Mouse (Mus musculus): ENCODE results near the gene Ehbp1l1. TPM values are rescaled to one million over a fixed set of nuclear protein-coding genes. Genes with fewer than 3 reads are reported as not detected.
A peak's percentile ranks its signal among the peaks of the same experiment; 100 is the strongest.

Ehbp1l1 gene
- total and polyA plus RNA-seq, 3 experiments: 30.4 to 62.6 (median 57.0) TPM

GRCm38 (mm10) chr19:5731264-5731978 lies 5.3 kb upstream of the Ehbp1l1 start:
- peak overlapping the region; percentile 57 for H3K4me2 ChIP-seq (ENCODE audit: insufficient read depth, low read depth, poor library complexity, severe bottlenecking)
- H3K4me3 ChIP-seq (replicated peaks in 1 of 3; ENCODE audit: low read depth in 2 of 3, low read length in 2 of 3, poor library complexity in 1 of 3): peak overlapping the region; percentile 85 to 97 (median 94)
- peak; percentile 98 for DNase-seq (ENCODE audit: extremely low read depth)
- peaks cover 0 to 16% of the 10 kb centered on the region in 2 experiments for H3K36me3 ChIP-seq (replicated peaks in 1 of 2; ENCODE audit: control insufficient read depth in 1 of 2, insufficient read depth in 1 of 2, low read length in 1 of 2)
- 0 out of 2 replicates have a peak overlapping the region, but pooled peaks have one; percentile 5 for H3K27ac ChIP-seq (ENCODE audit: insufficient read depth, low read depth)
- peak overlapping the region; percentile 68 for H3K9ac ChIP-seq (ENCODE audit: insufficient read depth, low read depth)
- peak; percentile 75 for TF ChIP-seq USF1 (IDR thresholded peaks at IDR 0.05; ENCODE audit: low read depth, low read length)
- peak; percentile 39 for TF ChIP-seq ETS1 (conservative IDR thresholded peaks at IDR 0.05; ENCODE audit: low read depth, low read length)
- TF ChIP-seq JUN (IDR thresholded peaks at IDR 0.05; ENCODE audit: insufficient read depth, low read depth, low read length): no peak
- TF ChIP-seq MXI1 (IDR thresholded peaks at IDR 0.05; ENCODE audit: low read depth, low read length): peak; percentile 98
- TF ChIP-seq POLR2A (IDR thresholded peaks at IDR 0.05; ENCODE audit: low read depth, low read length): peak; percentile 92
- no peak for TF ChIP-seq ZC3H11A (IDR thresholded peaks at IDR 0.05; ENCODE audit: low read depth, low read length)
- peak; percentile 68; the same call in 1 of the 2 replicates for TF ChIP-seq E2F4 (IDR thresholded peaks at IDR 0.05; ENCODE audit: insufficient replicate concordance, low read depth, low read length)
- TF ChIP-seq SMC3 (IDR thresholded peaks at IDR 0.05; ENCODE audit: low read depth, low read length): no peak
- peak; percentile 99 for TF ChIP-seq SIN3A (IDR thresholded peaks at IDR 0.05; ENCODE audit: low read length)
- peak; percentile 88 for TF ChIP-seq NELFE (IDR thresholded peaks at IDR 0.05; ENCODE audit: low read depth, low read length)
- no peak for TF ChIP-seq CTCF (conservative IDR thresholded peaks at IDR 0.05 in 1 of 2, IDR thresholded peaks at IDR 0.05 in 1 of 2; ENCODE audit: low read depth in 2 of 2, low read length in 2 of 2)
- TF ChIP-seq KAT2A (IDR thresholded peaks at IDR 0.05; ENCODE audit: insufficient replicate concordance, low read length): peak; percentile 89; the same call in 1 of the 2 replicates
- no peak for TF ChIP-seq RCOR1 (conservative IDR thresholded peaks at IDR 0.05; ENCODE audit: low read depth, low read length)
- peak; percentile 90 for TF ChIP-seq TCF12 (IDR thresholded peaks at IDR 0.05; ENCODE audit: low read depth, low read length)
- no peak for TF ChIP-seq CHD1 (IDR thresholded peaks at IDR 0.05; ENCODE audit: low read depth, low read length)
- 0 out of 2 replicates have a peak, but pooled peaks have one; percentile 15 for TF ChIP-seq BHLHE40 (IDR thresholded peaks at IDR 0.05; ENCODE audit: low read depth, low read length)
- TF ChIP-seq IRF4 (IDR thresholded peaks at IDR 0.05; ENCODE audit: low read depth, low read length): peak; percentile 64; the same call in 1 of the 2 replicates
- TF ChIP-seq UBTF (IDR thresholded peaks at IDR 0.05; ENCODE audit: low read depth, low read length): no peak
- TF ChIP-seq MAZ (IDR thresholded peaks at IDR 0.05; ENCODE audit: low read depth, low read length): 0 out of 2 replicates have a peak, but pooled peaks have one; percentile 43
- TF ChIP-seq ZNF384 (IDR thresholded peaks at IDR 0.05; ENCODE audit: low read depth, low read length): no peak
- TF ChIP-seq ZMIZ1 (IDR thresholded peaks at IDR 0.05; ENCODE audit: low read depth, low read length): peak; percentile 81; the same call in 1 of the 2 replicates
- no peak for TF ChIP-seq RAD21 (IDR thresholded peaks at IDR 0.05; ENCODE audit: low read depth, low read length)
- no peak for TF ChIP-seq MAFK (IDR thresholded peaks at IDR 0.05; ENCODE audit: insufficient replicate concordance, low read length)
- peak; percentile 43 for TF ChIP-seq NRF1 (IDR thresholded peaks at IDR 0.05; ENCODE audit: low read depth, low read length)
- peak; percentile 73 for TF ChIP-seq TBP (conservative IDR thresholded peaks at IDR 0.05; ENCODE audit: low read depth, low read length)
- no peak; the same call in 1 of the 2 replicates for TF ChIP-seq GABPA (IDR thresholded peaks at IDR 0.05; ENCODE audit: insufficient replicate concordance, low read depth, low read length)
- TF ChIP-seq POLR2AphosphoS2 (IDR thresholded peaks at IDR 0.05; ENCODE audit: low read depth, low read length): peak; percentile 79; the same call in 1 of the 2 replicates
- peak; percentile 73 for TF ChIP-seq MEF2A (IDR thresholded peaks at IDR 0.05; ENCODE audit: borderline replicate concordance, low read depth, low read length)
- 0 out of 2 replicates have a peak, but pooled peaks have one; percentile 17 for TF ChIP-seq CHD2 (IDR thresholded peaks at IDR 0.05; ENCODE audit: low read length)
- TF ChIP-seq MYC (IDR thresholded peaks at IDR 0.05; ENCODE audit: low read depth, low read length): peak; percentile 82; the same call in 1 of the 2 replicates
- peak; percentile 96 for TF ChIP-seq HCFC1 (IDR thresholded peaks at IDR 0.05; ENCODE audit: low read depth, low read length)
- TF ChIP-seq PAX5 (IDR thresholded peaks at IDR 0.05; ENCODE audit: low read length): no peak
- TF ChIP-seq EP300 (IDR thresholded peaks at IDR 0.05; ENCODE audit: low read length): no peak
- TF ChIP-seq USF2 (conservative IDR thresholded peaks at IDR 0.05; ENCODE audit: low read depth, low read length): 0 out of 2 replicates have a peak, but pooled peaks have one; percentile 20
- peak; percentile 89 for TF ChIP-seq ELF1 (IDR thresholded peaks at IDR 0.05; ENCODE audit: low read depth, low read length)
- TF ChIP-seq MAX (IDR thresholded peaks at IDR 0.05; ENCODE audit: low read length): peak; percentile 94
- no peak for TF ChIP-seq ZKSCAN1 (IDR thresholded peaks at IDR 0.05; ENCODE audit: borderline replicate concordance, low read depth, low read length)
- no peak for TF ChIP-seq JUND (conservative IDR thresholded peaks at IDR 0.05; ENCODE audit: low read depth, low read length)
- no peaks in the 10 kb centered on the region for H3K9me3 ChIP-seq (replicated peaks; ENCODE audit: low read length)
- in situ Hi-C loops (cut with MboI; ENCODE audit: low pct_ligation_motif_present, low pct_unique_long_range_greater_than_20kb, low sequenced_read_pairs) (loop anchor here (5.0 kb wide), 1 partner anchor 36 kb away; no protein-coding TSS in a partner anchor), dilution Hi-C loops (cut with MboI; ENCODE audit: extremely low pct_ligation_motif_present, extremely low pct_unique_long_range_greater_than_20kb, low sequenced_read_pairs) (no loop called here)
- H3K27me3 ChIP-seq (replicated peaks): peaks cover 25% of the 10 kb centered on the region
- H3K4me1 ChIP-seq (ENCODE audit: control insufficient read depth in 1 of 2, insufficient read depth in 2 of 2): peaks cover 16 to 45% of the 10 kb centered on the region in 2 experiments
- H3K79me2 ChIP-seq (replicated peaks; ENCODE audit: control insufficient read depth, extremely low read depth, insufficient read depth, poor library complexity, severe bottlenecking): no peaks in the 10 kb centered on the region; the same call in 1 of the 2 replicates
